Mouse (Mus musculus): ENCODE data around the gene Timm29.
A peak's percentile ranks its signal among the peaks of the same experiment; 100 is the strongest.

The Timm29 gene

DNA sequence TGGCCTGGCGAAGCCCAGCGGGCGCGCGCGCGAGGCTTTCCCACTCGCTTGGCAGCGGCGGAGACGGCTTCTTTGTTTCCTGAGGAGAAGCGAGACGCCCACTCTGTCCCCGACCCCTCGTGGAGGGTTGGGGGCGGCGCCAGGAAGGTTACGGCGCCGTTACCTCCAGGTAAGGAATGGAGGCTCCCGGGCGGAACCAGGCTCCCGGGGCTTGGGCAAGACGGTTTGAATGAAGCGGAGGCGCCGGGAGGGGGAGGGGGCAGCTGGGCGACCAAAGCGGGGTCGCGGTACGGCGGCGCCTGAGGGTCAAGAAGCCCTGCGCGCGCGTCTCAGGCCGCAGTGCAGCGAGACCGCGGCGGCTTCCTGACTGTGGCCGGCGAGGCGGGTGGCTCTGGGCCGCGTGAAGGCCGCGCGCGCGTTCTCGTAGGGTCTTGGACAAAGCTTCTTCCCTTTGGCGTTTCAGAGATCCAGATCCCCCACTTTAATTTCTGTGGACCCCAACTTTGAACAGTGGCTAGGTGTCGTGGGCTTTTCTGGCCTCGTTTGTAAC is 23.8 kb downstream of the Timm29 start:
- DNase-seq (ENCODE audit: low read depth, low spot score): peak; percentile 92

DNA sequence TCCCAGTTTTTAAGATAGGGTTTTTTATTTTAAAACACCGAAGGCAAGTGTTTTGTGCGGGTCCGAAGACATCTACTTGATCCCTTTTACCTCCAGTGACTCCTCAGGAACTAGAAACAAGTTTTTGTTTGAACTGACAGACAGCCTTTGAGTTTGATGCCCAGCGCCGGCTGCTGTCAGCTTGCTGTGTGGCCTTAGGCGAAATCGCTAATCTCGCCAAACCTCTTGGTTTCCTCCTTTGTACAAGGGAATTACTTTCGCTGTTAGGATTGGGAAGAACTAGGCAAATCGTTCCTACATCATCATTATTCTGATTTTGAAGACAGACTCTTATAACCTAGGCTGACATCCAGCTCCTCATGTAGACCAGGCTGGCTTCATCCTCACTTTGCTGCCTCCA is 24.5 kb downstream of the Timm29 start:
- DNase-seq (ENCODE audit: low read depth, low spot score): peak; percentile 28

GRCm38 (mm10) chr9:21620229-21620628 is 27.7 kb downstream of the Timm29 start:
- no peak for DNase-seq (ENCODE audit: low read depth, low spot score)

DNA sequence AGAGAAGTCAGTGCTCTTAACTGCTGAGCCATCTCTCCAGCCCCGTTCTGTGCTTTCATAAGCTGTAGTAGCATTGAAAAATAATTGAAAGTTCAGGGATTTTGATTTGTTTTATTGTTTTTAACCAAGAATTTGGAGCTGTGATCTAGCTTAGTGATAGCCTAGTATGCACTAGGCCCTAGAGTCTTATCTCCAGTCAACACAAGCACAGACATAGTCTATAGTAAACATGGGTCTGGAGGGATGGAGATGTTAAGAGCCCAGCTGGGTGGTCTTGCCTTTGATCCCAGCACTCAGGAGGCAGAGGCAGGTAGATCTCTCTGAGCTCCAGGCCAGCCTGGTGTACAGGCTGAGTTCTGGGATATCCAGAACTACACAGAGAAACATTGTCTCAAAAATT is 30.2 kb downstream of the Timm29 start:
- no peak for DNase-seq (ENCODE audit: low read depth, low spot score)

DNA sequence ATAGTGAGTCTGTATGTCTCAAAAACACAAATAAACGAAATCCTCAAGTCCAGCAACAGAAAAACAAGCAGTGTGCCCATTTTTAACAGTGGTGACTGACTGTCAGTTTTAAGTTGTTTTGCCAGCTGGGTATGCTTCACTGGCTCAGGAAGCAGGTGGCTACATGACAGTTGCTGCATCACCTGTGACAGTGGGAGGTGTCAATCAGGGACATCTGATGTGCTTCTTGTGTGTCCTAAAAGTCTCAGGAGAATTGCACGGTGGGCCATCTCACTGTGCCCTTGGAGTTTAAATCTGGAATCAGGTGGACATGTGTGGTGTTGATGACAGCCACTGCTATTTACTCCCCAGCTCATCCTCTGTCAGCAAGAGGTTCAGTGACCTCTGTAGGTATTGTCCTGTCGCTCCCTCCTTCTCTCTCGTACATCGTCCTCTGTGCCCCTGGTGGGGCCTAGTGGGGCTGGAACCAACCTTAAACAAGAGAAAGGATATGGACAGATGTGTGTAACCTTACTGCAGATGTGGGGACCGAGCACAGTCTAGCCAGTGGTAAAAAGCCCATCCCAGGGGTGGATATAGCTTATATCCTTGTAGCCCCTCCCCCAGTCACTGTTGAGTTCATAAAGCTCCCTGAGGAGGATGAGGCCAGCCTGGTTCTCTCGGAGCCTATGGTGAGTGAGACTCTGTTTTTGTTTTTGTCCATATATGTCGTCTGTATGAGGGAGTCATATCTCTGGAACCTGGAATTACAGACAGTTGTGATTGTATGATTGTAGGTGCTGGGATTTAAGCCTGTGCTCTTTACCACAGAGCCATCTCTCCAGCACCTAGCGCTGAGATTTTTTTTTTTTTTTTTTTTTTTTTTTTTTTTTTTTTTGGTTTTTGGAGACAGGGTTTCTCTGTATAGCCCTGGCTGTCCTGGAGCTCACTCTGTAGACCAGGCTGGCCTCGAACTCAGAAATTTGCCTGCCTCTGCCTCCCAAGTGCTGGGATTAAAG is 33.1 kb downstream of the Timm29 start:
- DNase-seq (ENCODE audit: low read depth, low spot score): no peak

DNA sequence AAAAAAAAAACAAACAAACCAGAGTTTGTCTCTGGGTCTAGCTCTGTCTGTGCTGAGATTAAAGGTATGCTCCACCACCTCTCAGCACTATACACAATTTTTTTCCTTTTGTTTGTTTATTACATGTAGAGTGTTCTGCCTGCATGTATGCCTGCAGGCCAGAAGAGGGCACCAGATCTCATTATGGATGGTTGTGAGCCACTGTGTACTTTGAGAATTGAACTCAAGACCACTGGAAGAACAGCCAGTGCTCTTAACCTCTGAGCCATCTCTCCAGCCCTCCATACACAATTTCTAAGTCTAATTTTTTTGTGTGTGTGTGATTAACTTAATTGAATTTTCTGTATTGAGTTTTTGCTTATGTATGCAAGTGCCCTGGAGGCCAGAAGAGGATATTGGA is 34.0 kb downstream of the Timm29 start:
- no peak for DNase-seq (ENCODE audit: low read depth, low spot score)

- no peak for DNase-seq (ENCODE audit: low read depth, low spot score)
Observed at GRCm38 (mm10) chr9:21627145-21627795, 34.7 kb downstream of the Timm29 start.

- peak; percentile 48 for DNase-seq (ENCODE audit: low read depth, low spot score)
Observed at GRCm38 (mm10) chr9:21630673-21631072, 38.2 kb downstream of the Timm29 start.

- DNase-seq (ENCODE audit: low read depth, low spot score): no peak
Observed at GRCm38 (mm10) chr9:21633106-21633505, 40.6 kb downstream of the Timm29 start.

- DNase-seq (ENCODE audit: low read depth, low spot score): no peak
Observed at GRCm38 (mm10) chr9:21635639-21636038, 43.1 kb downstream of the Timm29 start.

DNA sequence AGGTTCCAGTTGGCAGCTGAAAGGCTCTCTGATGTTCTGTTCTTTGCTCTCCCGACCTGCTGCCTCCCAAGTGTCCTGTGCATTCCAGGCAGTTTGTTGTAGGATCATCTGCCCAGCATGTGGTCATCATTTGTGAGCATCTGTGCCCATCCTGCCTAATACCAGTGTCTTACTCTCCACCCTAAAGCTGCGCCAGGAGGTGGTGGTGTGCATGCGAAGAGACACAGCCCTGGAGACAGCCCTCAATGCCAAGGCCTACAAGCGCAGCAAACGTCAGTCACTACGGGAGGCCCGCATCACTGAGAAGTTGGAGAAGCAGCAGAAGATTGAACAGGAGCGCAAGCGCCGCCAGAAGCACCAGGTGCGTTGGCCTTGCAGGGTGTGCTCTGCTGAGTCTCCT is 46.5 kb downstream of the Timm29 start:
- no peak for DNase-seq (ENCODE audit: low read depth, low spot score)
